Mouse (Mus musculus): ENCODE results near the gene Mrps23. TPM values are rescaled to one million over a fixed set of nuclear protein-coding genes. Genes with fewer than 3 reads are reported as not detected.

Mrps23 gene
- polyA plus RNA-seq, 1 experiment from 2014 or later, result 59.4 TPM

DNA sequence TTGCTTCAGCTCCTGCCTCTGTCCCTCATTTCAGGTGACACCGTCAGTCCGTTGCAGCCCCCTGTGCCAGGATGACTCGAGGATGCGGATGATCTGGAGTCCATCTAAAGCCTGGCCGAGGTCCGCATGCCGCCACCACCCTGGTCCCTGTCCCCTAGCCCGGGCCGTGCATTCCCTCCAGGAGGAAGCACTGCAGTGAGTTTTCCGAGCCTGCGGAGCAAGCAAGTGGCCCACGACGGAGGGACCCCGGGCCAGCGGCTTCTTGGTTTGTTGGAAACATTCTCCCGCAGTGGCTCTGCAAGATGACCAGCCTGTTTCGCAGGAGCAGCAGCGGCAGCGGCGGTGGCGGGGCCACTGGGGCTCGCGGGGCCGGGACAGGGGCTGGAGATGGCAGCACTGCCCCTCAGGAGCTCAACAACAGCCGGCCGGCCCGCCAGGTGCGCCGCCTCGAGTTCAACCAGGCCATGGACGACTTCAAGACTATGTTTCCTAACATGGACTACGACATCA, 34.6 kb upstream of the Mrps23 start:
- Histone ChIP-seq H3K4me1 (ENCODE audit: control insufficient read depth, insufficient read depth, low read length) (peaks cover 39% of the 10 kb centered on the region), H3K4me2 (ENCODE audit: low read depth, low read length) (no peak overlapping the region), H3K27ac (replicated peaks; ENCODE audit: low read depth, low read length) (no peak overlapping the region), H3K9ac (ENCODE audit: low read depth, low read length) (0 out of 2 replicates have a peak overlapping the region, but pooled peaks have one; percentile 15), H3K27me3 (replicated peaks; ENCODE audit: control insufficient read depth, insufficient read depth, low read length) (no peaks in the 10 kb centered on the region), H3K36me3 (ENCODE audit: control insufficient read depth, insufficient read depth, low read length) (peaks cover 3% of the 10 kb centered on the region; the same call in 1 of the 2 replicates), H3K4me3 (ENCODE audit: low read depth, low read length) (no peak overlapping the region), H3K9me3 (ENCODE audit: control insufficient read depth, low read length) (no peaks in the 10 kb centered on the region)
- WGBS, result 32% methylated on average over 30 of the region's 32 CpGs
- no peak for ATAC-seq (ENCODE audit: low read depth)
- no peak for DNase-seq (ENCODE audit: low spot score)

- 73% methylated on average over 3 of the region's 3 CpGs for WGBS
- Histone ChIP-seq H3K36me3 (ENCODE audit: control insufficient read depth, insufficient read depth, low read length) (peaks cover 3% of the 10 kb centered on the region; the same call in 1 of the 2 replicates), H3K9me3 (ENCODE audit: control insufficient read depth, low read length) (no peaks in the 10 kb centered on the region), H3K4me2 (ENCODE audit: low read depth, low read length) (no peak overlapping the region), H3K4me1 (ENCODE audit: control insufficient read depth, insufficient read depth, low read length) (peaks cover 29% of the 10 kb centered on the region), H3K27me3 (replicated peaks; ENCODE audit: control insufficient read depth, insufficient read depth, low read length) (no peaks in the 10 kb centered on the region), H3K27ac (replicated peaks; ENCODE audit: low read depth, low read length) (no peak overlapping the region), H3K9ac (ENCODE audit: low read depth, low read length) (no peak overlapping the region), H3K4me3 (ENCODE audit: low read depth, low read length) (no peak overlapping the region)
- DNase-seq (ENCODE audit: low spot score) (no peak), ATAC-seq (ENCODE audit: low read depth) (no peak)
These were observed 33.6 kb upstream of the Mrps23 start for GRCm38 (mm10) chr11:88170606-88171005.

GRCm38 (mm10) chr11:88171876-88172442, 32.2 kb upstream of the Mrps23 start:
- H3K9me3 ChIP-seq (ENCODE audit: control insufficient read depth, low read length), result no peaks in the 10 kb centered on the region
- no peak overlapping the region for H3K4me3 ChIP-seq (ENCODE audit: low read depth, low read length)
- 61% methylated on average over 15 of the region's 15 CpGs for WGBS
- H3K27me3 ChIP-seq (replicated peaks; ENCODE audit: control insufficient read depth, insufficient read depth, low read length), result no peaks in the 10 kb centered on the region
- no peak overlapping the region for H3K9ac ChIP-seq (ENCODE audit: low read depth, low read length)
- peak overlapping the region; percentile 73; the same call in 1 of the 2 replicates for H3K27ac ChIP-seq (replicated peaks; ENCODE audit: low read depth, low read length)
- peaks cover 19% of the 10 kb centered on the region for H3K4me1 ChIP-seq (ENCODE audit: control insufficient read depth, insufficient read depth, low read length)
- no peak overlapping the region for H3K4me2 ChIP-seq (ENCODE audit: low read depth, low read length)
- peaks cover 3% of the 10 kb centered on the region; the same call in 1 of the 2 replicates for H3K36me3 ChIP-seq (ENCODE audit: control insufficient read depth, insufficient read depth, low read length)
- no peak for ATAC-seq (ENCODE audit: low read depth)
- DNase-seq (ENCODE audit: low spot score), result no peak

- Histone ChIP-seq H3K27ac (replicated peaks; ENCODE audit: low read depth, low read length) (peak overlapping the region; percentile 73), H3K4me1 (ENCODE audit: control insufficient read depth, insufficient read depth, low read length) (peaks cover 19% of the 10 kb centered on the region), H3K4me2 (ENCODE audit: low read depth, low read length) (no peak overlapping the region), H3K9me3 (ENCODE audit: control insufficient read depth, low read length) (no peaks in the 10 kb centered on the region), H3K36me3 (ENCODE audit: control insufficient read depth, insufficient read depth, low read length) (peaks cover 11% of the 10 kb centered on the region; the same call in 1 of the 2 replicates), H3K27me3 (replicated peaks; ENCODE audit: control insufficient read depth, insufficient read depth, low read length) (no peaks in the 10 kb centered on the region), H3K9ac (ENCODE audit: low read depth, low read length) (peak overlapping the region; percentile 15; the same call in 1 of the 2 replicates), H3K4me3 (ENCODE audit: low read depth, low read length) (no peak overlapping the region)
- WGBS, result 22% methylated on average over 10 of the region's 10 CpGs
- ATAC-seq (ENCODE audit: low read depth) (peak; percentile 71), DNase-seq (ENCODE audit: low spot score) (peak; percentile 88)
These were observed 31.4 kb upstream of the Mrps23 start for GRCm38 (mm10) chr11:88172601-88173325.

GRCm38 (mm10) chr11:88173386-88174025, 30.7 kb upstream of the Mrps23 start:
- Histone ChIP-seq H3K9me3 (ENCODE audit: control insufficient read depth, low read length) (no peaks in the 10 kb centered on the region), H3K27me3 (replicated peaks; ENCODE audit: control insufficient read depth, insufficient read depth, low read length) (no peaks in the 10 kb centered on the region), H3K27ac (replicated peaks; ENCODE audit: low read depth, low read length) (peak overlapping the region; percentile 73), H3K36me3 (ENCODE audit: control insufficient read depth, insufficient read depth, low read length) (peaks cover 13% of the 10 kb centered on the region; the same call in 1 of the 2 replicates), H3K9ac (ENCODE audit: low read depth, low read length) (no peak overlapping the region), H3K4me1 (ENCODE audit: control insufficient read depth, insufficient read depth, low read length) (peaks cover 19% of the 10 kb centered on the region), H3K4me3 (ENCODE audit: low read depth, low read length) (no peak overlapping the region), H3K4me2 (ENCODE audit: low read depth, low read length) (peak overlapping the region; percentile 13; the same call in 1 of the 2 replicates)
- DNase-seq (ENCODE audit: low spot score) (peak; percentile 55), ATAC-seq (ENCODE audit: low read depth) (0 out of 2 replicates have a peak, but pooled peaks have one; percentile 27)
- WGBS, result 17% methylated on average over 8 of the region's 9 CpGs

GRCm38 (mm10) chr11:88180467-88180958, 23.7 kb upstream of the Mrps23 start:
- WGBS, result 7% methylated on average over 6 of the region's 6 CpGs
- peak; percentile 81 for ATAC-seq (ENCODE audit: low read depth)
- Histone ChIP-seq H3K4me1 (ENCODE audit: control insufficient read depth, insufficient read depth, low read length) (peaks cover 31% of the 10 kb centered on the region), H3K4me2 (ENCODE audit: low read depth, low read length) (peak overlapping the region; percentile 43), H3K9me3 (ENCODE audit: control insufficient read depth, low read length) (no peaks in the 10 kb centered on the region), H3K27ac (replicated peaks; ENCODE audit: low read depth, low read length) (peak overlapping the region; percentile 93), H3K36me3 (ENCODE audit: control insufficient read depth, insufficient read depth, low read length) (peaks cover 29% of the 10 kb centered on the region), H3K27me3 (replicated peaks; ENCODE audit: control insufficient read depth, insufficient read depth, low read length) (no peaks in the 10 kb centered on the region), H3K4me3 (ENCODE audit: low read depth, low read length) (no peak overlapping the region), H3K9ac (ENCODE audit: low read depth, low read length) (peak overlapping the region; percentile 43; the same call in 1 of the 2 replicates)
- peak; percentile 90 for DNase-seq (ENCODE audit: low spot score)

GRCm38 (mm10) chr11:88180959-88181619, 23.1 kb upstream of the Mrps23 start:
- DNase-seq (ENCODE audit: low spot score) (peak; percentile 96), ATAC-seq (ENCODE audit: low read depth) (peak; percentile 89)
- H3K36me3 ChIP-seq (ENCODE audit: control insufficient read depth, insufficient read depth, low read length), result peaks cover 29% of the 10 kb centered on the region
- peak overlapping the region; percentile 43; the same call in 1 of the 2 replicates for H3K9ac ChIP-seq (ENCODE audit: low read depth, low read length)
- peak overlapping the region; percentile 93 for H3K27ac ChIP-seq (replicated peaks; ENCODE audit: low read depth, low read length)
- H3K4me1 ChIP-seq (ENCODE audit: control insufficient read depth, insufficient read depth, low read length), result peaks cover 31% of the 10 kb centered on the region
- no peaks in the 10 kb centered on the region for H3K27me3 ChIP-seq (replicated peaks; ENCODE audit: control insufficient read depth, insufficient read depth, low read length)
- H3K4me2 ChIP-seq (ENCODE audit: low read depth, low read length), result peak overlapping the region; percentile 43
- WGBS, result 8% methylated on average over 13 of the region's 16 CpGs
- no peak overlapping the region for H3K4me3 ChIP-seq (ENCODE audit: low read depth, low read length)
- H3K9me3 ChIP-seq (ENCODE audit: control insufficient read depth, low read length), result no peaks in the 10 kb centered on the region

Data from embryonic facial prominence, embryonic 14.5 days (tissue).